Mouse (Mus musculus) liver, adult 2 months (tissue): ENCODE measurements at regions not wholly inside any gene's neighbourhood (a gene's known extent, or its start where the extent isn't known, plus 50 kb on each side); places are given as distances from the start of the nearest gene placed in this dataset.

ENCODE experiments used
- CTCF ChIP-seq: fragments of 200-500 bp; IDR thresholded peaks from 2 replicates; pipeline ENCODE4 v1.5.1; 2011; ENCODE audit warnings: low read depth, low read length, control low read depth
- POLR2A ChIP-seq: fragments of 200-500 bp; IDR thresholded peaks from 2 replicates; pipeline ENCODE4 v1.6.1; 2011; ENCODE audit warnings: low read length, control low read depth; ENCODE audit not compliant: insufficient read depth; ENCODE audit errors: extremely low read depth

DNA sequence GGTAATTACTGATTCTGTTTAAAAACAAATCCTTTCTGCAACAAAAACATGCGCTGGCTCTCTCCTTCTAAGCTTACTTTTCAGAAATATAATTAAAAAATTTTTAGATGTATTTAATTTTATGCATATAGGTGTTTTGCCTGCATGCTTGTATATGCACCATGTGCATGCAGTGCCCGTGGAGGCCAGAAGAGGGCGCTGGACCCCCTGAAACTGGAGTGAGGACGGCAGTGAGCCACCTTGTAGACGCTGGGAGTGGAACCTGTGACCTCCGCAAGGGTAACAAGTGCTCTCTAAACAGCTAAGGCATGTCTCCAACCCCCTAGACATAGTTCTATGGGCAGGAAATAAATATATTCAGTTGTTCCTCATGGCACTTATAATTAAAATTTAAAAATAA lies 80.7 kb downstream of the Syf2 start:
- TF ChIP-seq CTCF (peak; percentile 40), POLR2A (no peak)
